Mouse (Mus musculus) embryo, embryonic 11 days (tissue): ENCODE data around the gene Lce1h.
A peak's percentile ranks its signal among the peaks of the same experiment; 100 is the strongest.

Experiments
- DNase-seq: peaks from one replicate; pipeline ENCODE4 v3.0.0-alpha.2; 2015

The Lce1h gene

GRCm38 (mm10) chr3:92764965-92765364, at the start of gene Lce1h:
Lce1h (minus strand) TSS chr3:92765065.
- no peak for DNase-seq

GRCm38 (mm10) chr3:92807791-92808190, 42.9 kb upstream of the Lce1h start, which contains the start of gene Lce1k:
Lce1k (minus strand) TSS chr3:92807891.
- no peak for DNase-seq

- DNase-seq = no peak
These were observed 25.5 kb upstream of the Lce1h start, which contains the start of gene Lce1j for GRCm38 (mm10) chr3:92790414-92790813. Lce1j (minus strand) TSS chr3:92790514.

GRCm38 (mm10) chr3:92778799-92779198, 13.9 kb upstream of the Lce1h start, which contains the start of gene Lce1i:
Lce1i (minus strand) TSS chr3:92778899.
- no peak for DNase-seq

- peak; percentile 19 for DNase-seq
These were observed 6.7 kb upstream of the Lce1h start for GRCm38 (mm10) chr3:92771573-92771972.

GRCm38 (mm10) chr3:92753197-92753596, 11.7 kb downstream of the Lce1h start:
- DNase-seq = peak; percentile 2

- DNase-seq = no peak
These were observed 12.6 kb downstream of the Lce1h start, which contains the start of gene Lce1g for GRCm38 (mm10) chr3:92752238-92752637. Lce1g (minus strand) TSS chr3:92752338.

GRCm38 (mm10) chr3:92738996-92739395, 25.9 kb downstream of the Lce1h start, which contains the start of gene Gm38119:
Gm38119 (minus strand) TSS chr3:92739096.
- no peak for DNase-seq

GRCm38 (mm10) chr3:92722631-92723030, 42.2 kb downstream of the Lce1h start:
- no peak for DNase-seq

- DNase-seq = no peak
These were observed 44.6 kb downstream of the Lce1h start, which contains the start of gene Lce1f for GRCm38 (mm10) chr3:92720250-92720649. Lce1f (minus strand) TSS chr3:92720350.

GRCm38 (mm10) chr3:92715122-92715521, 49.7 kb downstream of the Lce1h start:
- no peak for DNase-seq
